Mouse (Mus musculus): ENCODE data around the gene Stat3.

Gene Stat3

GRCm38 (mm10) chr11:100939512-100940151 lies at the start of gene Stat3:
Stat3 (minus strand) TSS chr11:100939540.
- DNase-seq: peak; percentile 96 to 98

- DNase-seq: no peak
Measured at GRCm38 (mm10) chr11:100988674-100989073, 49.3 kb upstream of the Stat3 start.

GRCm38 (mm10) chr11:100985607-100986006 lies 46.3 kb upstream of the Stat3 start:
- DNase-seq: no peak

- no peak for DNase-seq
Measured at GRCm38 (mm10) chr11:100983778-100984131, 44.4 kb upstream of the Stat3 start.

- DNase-seq: peak in 1 of 2 experiments; percentile 51
Measured at GRCm38 (mm10) chr11:100983125-100983777, 43.9 kb upstream of the Stat3 start.

- DNase-seq: no peak
Measured at GRCm38 (mm10) chr11:100982087-100982486, 42.7 kb upstream of the Stat3 start.

GRCm38 (mm10) chr11:100981236-100981635 lies 41.9 kb upstream of the Stat3 start:
- no peak for DNase-seq

- no peak for DNase-seq
Measured at GRCm38 (mm10) chr11:100980438-100980837, 41.1 kb upstream of the Stat3 start.

- DNase-seq: no peak
Measured at GRCm38 (mm10) chr11:100979887-100980286, 40.5 kb upstream of the Stat3 start.

GRCm38 (mm10) chr11:100975241-100975640 lies 35.9 kb upstream of the Stat3 start:
- DNase-seq: no peak

GRCm38 (mm10) chr11:100974381-100974970 lies 35.1 kb upstream of the Stat3 start:
- DNase-seq: no peak

GRCm38 (mm10) chr11:100973245-100973644 lies 33.9 kb upstream of the Stat3 start:
- no peak for DNase-seq

GRCm38 (mm10) chr11:100971455-100971854 lies 32.1 kb upstream of the Stat3 start:
- DNase-seq: no peak

GRCm38 (mm10) chr11:100970557-100970937 lies 31.2 kb upstream of the Stat3 start, which contains the start of gene Cavin1:
Cavin1 (minus strand) TSS chr11:100970887.
- peak in 1 of 2 experiments; percentile 48 for DNase-seq

GRCm38 (mm10) chr11:100969744-100970556 lies 30.6 kb upstream of the Stat3 start:
- DNase-seq: no peak

- no peak for DNase-seq
Measured at GRCm38 (mm10) chr11:100969189-100969743, 29.9 kb upstream of the Stat3 start.

- DNase-seq: no peak
Measured at GRCm38 (mm10) chr11:100968501-100968900, 29.2 kb upstream of the Stat3 start.

- DNase-seq: no peak
Measured at GRCm38 (mm10) chr11:100967881-100968420, 28.6 kb upstream of the Stat3 start.

- DNase-seq: no peak
Measured at GRCm38 (mm10) chr11:100967376-100967775, 28.0 kb upstream of the Stat3 start.

GRCm38 (mm10) chr11:100965760-100966159 lies 26.4 kb upstream of the Stat3 start:
- no peak for DNase-seq

- DNase-seq: no peak
Measured at GRCm38 (mm10) chr11:100964901-100965542, 25.7 kb upstream of the Stat3 start.

GRCm38 (mm10) chr11:100964180-100964579 lies 24.8 kb upstream of the Stat3 start:
- no peak for DNase-seq

Measured in thymus, adult 18-20 months (tissue).